Mouse (Mus musculus) small intestine, adult 2 months (tissue): ENCODE results near the gene Rabggtb. TPM values are rescaled to one million over a fixed set of nuclear protein-coding genes. Genes with fewer than 3 reads are reported as not detected.

Experiments
- H3K27ac ChIP-seq: fragments of 200-500 bp; 2 replicates; pipeline ENCODE4 v1.5.1; 2012; ENCODE audit warnings: low read depth, low read length, control low read depth, inconsistent platforms; ENCODE audit not compliant: insufficient read depth
- H3K27me3 ChIP-seq: fragments of 200-500 bp; 2 replicates; pipeline ENCODE4 v1.6.1; 2012; ENCODE audit warnings: mild to moderate bottlenecking, moderate library complexity, low read length, inconsistent platforms; ENCODE audit not compliant: control insufficient read depth, insufficient read depth
- H3K36me3 ChIP-seq: fragments of 200-500 bp; 2 replicates; pipeline ENCODE4 v1.6.1; 2012; ENCODE audit warnings: mild to moderate bottlenecking, low read length, control low read depth, inconsistent platforms; ENCODE audit not compliant: control insufficient read depth, insufficient read depth
- H3K4me1 ChIP-seq: fragments of 200-500 bp; 2 replicates; pipeline ENCODE4 v1.6.1; 2012; ENCODE audit warnings: low read length, inconsistent platforms, mixed read lengths; ENCODE audit not compliant: control insufficient read depth, insufficient read depth, insufficient read length
- H3K4me3 ChIP-seq: fragments of 200-500 bp; 2 replicates; pipeline ENCODE4 v1.5.1; 2012; ENCODE audit warnings: low read depth, mild to moderate bottlenecking, control low read depth, inconsistent platforms, low read length, moderate library complexity
- CTCF ChIP-seq: fragments of 200-500 bp; IDR thresholded peaks from 2 replicates; pipeline ENCODE4 v1.5.1; 2012; ENCODE audit warnings: low read depth, mild to moderate bottlenecking, control low read depth, inconsistent platforms, low read length, moderate library complexity, mixed read lengths; ENCODE audit not compliant: insufficient replicate concordance, insufficient read length; ENCODE audit errors: extremely low read depth
- POLR2A ChIP-seq: fragments of 200-500 bp; IDR thresholded peaks from 2 replicates; pipeline ENCODE4 v1.6.1; 2012; ENCODE audit warnings: low read depth, mild to moderate bottlenecking, control low read depth, inconsistent platforms, low read length, moderate library complexity
- WGBS: fragments of 180-500 bp; shearing (Covaris S2); methylation state at CpG from one replicate; pipeline ENCODE4 v1.1.7; 2018; 5-methylcytosine and 5-hydroxymethylcytosine counted together
- polyA plus RNA-seq: library from polyadenylated mRNA; depleted of rRNA; stranded (reverse); fragments of >200 nt; gene quantifications from 2 replicates; pipeline ENCODE4 v1.2.3, GENCODE M21; 2012; rRNA removed

Gene Rabggtb
- polyA plus RNA-seq, 1 experiment: 15.2 TPM

DNA sequence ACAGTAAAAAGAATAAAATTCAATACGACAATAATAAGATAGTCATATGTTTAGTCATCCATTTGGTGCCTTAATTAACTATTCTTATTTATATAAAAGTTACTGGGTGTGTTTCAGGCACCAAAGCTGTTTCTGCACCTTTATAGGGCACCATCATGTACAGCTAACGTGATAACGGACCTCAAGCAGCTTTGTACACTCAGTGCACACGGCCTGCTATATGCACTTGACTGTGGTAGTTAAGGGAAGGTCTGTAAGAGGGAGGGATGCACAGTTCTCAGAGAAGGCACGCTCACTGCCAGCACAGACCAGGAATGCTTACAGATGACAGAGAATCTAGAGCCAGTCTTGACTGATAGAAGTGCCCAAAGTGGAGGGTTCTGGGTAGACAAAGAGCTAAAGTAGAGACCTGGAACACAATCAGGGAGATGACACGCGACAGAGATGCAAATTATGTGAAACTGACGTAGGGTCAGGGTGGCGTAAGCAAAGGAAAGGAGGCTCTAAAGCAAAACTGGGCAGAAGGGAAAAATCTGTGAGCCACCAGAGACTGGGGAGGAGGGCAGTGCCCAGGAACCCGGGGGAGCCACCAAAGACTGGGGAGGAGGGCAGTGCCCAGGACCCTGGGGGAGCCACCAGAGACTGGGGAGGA is 54.3 kb downstream of the Rabggtb start:
- H3K27me3 ChIP-seq: 0 out of 2 replicates have a peak, but pooled peaks cover 2% of the 10 kb centered on the region
- no peak overlapping the region for H3K4me3 ChIP-seq
- 78% methylated on average over 10 of the region's 10 CpGs for WGBS
- no peaks in the 10 kb centered on the region for H3K36me3 ChIP-seq
- TF ChIP-seq CTCF: no peak
- TF ChIP-seq POLR2A: no peak
- H3K27ac ChIP-seq: no peak overlapping the region
- H3K4me1 ChIP-seq: no peaks in the 10 kb centered on the region

Other genes starting within 250 kb of the Rabggtb start
- 0.74 and 1.1 TPM in 2 replicates for gene St6galnac3, start 187.8 kb downstream of the Rabggtb start, polyA plus RNA-seq
- gene Asb17, start 68.8 kb downstream of the Rabggtb start, polyA plus RNA-seq: not detected in 2 replicates
- 0.03 TPM in 1 of 2 replicates, not detected in the other for gene Msh4, start 6.9 kb downstream of the Rabggtb start, polyA plus RNA-seq
- 6.7 and 22.2 TPM in 2 replicates for gene Acadm, start 31.6 kb upstream of the Rabggtb start, polyA plus RNA-seq
- gene Slc44a5, start 60.4 kb upstream of the Rabggtb start, polyA plus RNA-seq: 0.03 TPM in 2 replicates